In genomic region chr11:4716530-4717236, GRCm38 (mm10) we compare ENCODE assay signal across 22 mouse cellular contexts. TPM values are rescaled to one million over a fixed set of nuclear protein-coding genes. Genes with fewer than 3 reads are reported as not detected.
"Had no signal": no experiment of that assay in that cellular context is flagged by ENCODE, and none has a peak within 500 bp of the region (broad histone marks: within the 10 kb centered on the region; RNA-seq: fewer than 3 reads in every experiment).

No protein-coding gene starts in this region.

- H3K27me3 ChIP-seq: midbrain, embryonic 12.5 days; neural tube, embryonic 13.5 days; neural tube, embryonic 15.5 days had no signal

- H3K4me1 ChIP-seq: midbrain, embryonic 12.5 days had no signal

- ATAC-seq: midbrain, embryonic 16.5 days had no signal

- DNase-seq: lung, adult 18-20 months; lung, embryonic 14.5 days; lung, postnatal 10 days; lung, postnatal 4 days; midbrain, embryonic 14.5 days; retina, postnatal 1 day; right cerebral cortex, adult 18-20 months; right cerebral cortex, postnatal 25 days; right cerebral cortex, postnatal 4 days; spleen, adult 18-20 months; thymus, adult 18-20 months; thymus, postnatal 14 days; thymus, postnatal 36 days had no signal

- H3K36me3 ChIP-seq: midbrain, embryonic 10.5 days; midbrain, embryonic 12.5 days; neural tube, embryonic 13.5 days; neural tube, embryonic 15.5 days had no signal

- H3K9ac ChIP-seq: lung, embryonic 14.5 days; midbrain, embryonic 12.5 days; neural tube, embryonic 13.5 days; neural tube, embryonic 15.5 days had no signal

- H3K4me3 ChIP-seq: midbrain, embryonic 10.5 days; midbrain, embryonic 12.5 days; myocyte; neural tube, embryonic 13.5 days; neural tube, embryonic 15.5 days had no signal

- H3K9me3 ChIP-seq: midbrain, embryonic 10.5 days; midbrain, embryonic 12.5 days; neural tube, embryonic 13.5 days; neural tube, embryonic 15.5 days had no signal

- H3K4me2 ChIP-seq: lung, embryonic 14.5 days; midbrain, embryonic 12.5 days; neural tube, embryonic 13.5 days; neural tube, embryonic 15.5 days had no signal

- H3K27ac ChIP-seq: midbrain, embryonic 10.5 days; midbrain, embryonic 12.5 days; neural tube, embryonic 13.5 days; neural tube, embryonic 15.5 days had no signal

RNA-seq across cellular contexts. Expression of gene Cabp7, which starts 29.9 kb away (rescaled TPM):
- total RNA-seq: megakaryocyte, adult 5-6 weeks; megakaryocyte-erythroid progenitor cell, adult 5-6 weeks had no signal
- polyA plus RNA-seq: small intestine, adult 2 months had no signal
